Mouse (Mus musculus) spleen, postnatal 4 days (tissue): ENCODE data around the gene Vmn1r31.

ENCODE experiments used
- DNase-seq, 2 experiments: peaks; one replicate each; pipeline ENCODE4 v3.0.0; 2022; ENCODE audit warnings: low spot score in 2 of 2

Vmn1r31 gene

GRCm38 (mm10) chr6:58475230-58475629 is at the start of gene Vmn1r31:
Vmn1r31 (minus strand) TSS chr6:58475330.
- no peak for DNase-seq

- no peak for DNase-seq
Observed at GRCm38 (mm10) chr6:58443285-58443684, 31.8 kb downstream of the Vmn1r31 start, which contains the start of gene Vmn1r30. Vmn1r30 (minus strand) TSS chr6:58443385.
